In the genomic region with DNA sequence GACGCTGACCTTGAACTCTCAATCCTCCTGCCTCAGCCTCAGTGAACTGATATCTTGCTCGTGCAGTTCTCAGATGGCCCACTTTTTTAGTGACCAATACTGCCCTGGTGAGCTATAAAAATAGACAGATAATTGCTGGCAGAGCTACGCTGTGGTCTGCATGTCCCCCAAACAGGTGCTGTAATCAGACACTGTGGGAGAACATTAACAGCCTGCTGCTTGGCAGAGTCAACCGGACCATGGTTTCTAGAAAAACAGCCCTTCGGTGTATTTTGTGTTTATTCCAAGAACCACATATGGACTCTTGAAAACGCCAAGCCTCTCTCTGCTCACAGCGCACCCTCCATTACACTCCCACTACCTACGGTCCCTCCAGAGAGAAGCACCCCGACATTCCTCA, we compare ENCODE assay signal across 1 mouse cellular context.
TF ChIP-seq lines count a peak whose summit lies in the region.

No protein-coding gene starts in this region.

TF ChIP-seq in CH12.LX, 34 proteins besides CTCF, POLR2A, EP300 and RAD21 (continued from another document):
- TF ChIP-seq IRF4 (IDR thresholded peaks at IDR 0.05; ENCODE audit: low read depth, low read length) (no peak), NELFE (IDR thresholded peaks at IDR 0.05; ENCODE audit: low read depth, low read length) (no peak), ZMIZ1 (IDR thresholded peaks at IDR 0.05; ENCODE audit: low read depth, low read length) (no peak), MXI1 (IDR thresholded peaks at IDR 0.05; ENCODE audit: low read depth, low read length) (no peak), JUN (IDR thresholded peaks at IDR 0.05; ENCODE audit: insufficient read depth, low read depth, low read length) (no peak), E2F4 (IDR thresholded peaks at IDR 0.05; ENCODE audit: insufficient replicate concordance, low read depth, low read length) (no peak), NRF1 (IDR thresholded peaks at IDR 0.05; ENCODE audit: low read depth, low read length) (no peak), MEF2A (IDR thresholded peaks at IDR 0.05; ENCODE audit: borderline replicate concordance, low read depth, low read length) (no peak), POLR2AphosphoS2 (IDR thresholded peaks at IDR 0.05; ENCODE audit: low read depth, low read length) (no peak), PAX5 (IDR thresholded peaks at IDR 0.05; ENCODE audit: low read length) (no peak), ZC3H11A (IDR thresholded peaks at IDR 0.05; ENCODE audit: low read depth, low read length) (no peak), GABPA (IDR thresholded peaks at IDR 0.05; ENCODE audit: insufficient replicate concordance, low read depth, low read length) (no peak), ELF1 (IDR thresholded peaks at IDR 0.05; ENCODE audit: low read depth, low read length) (no peak), ZKSCAN1 (IDR thresholded peaks at IDR 0.05; ENCODE audit: borderline replicate concordance, low read depth, low read length) (no peak)
